Mouse (Mus musculus) MEL (cell line): ENCODE measurements around the gene Olfr1396. TPM values are rescaled to one million over a fixed set of nuclear protein-coding genes. Genes with fewer than 3 reads are reported as not detected.

Source experiments
- DNase-seq: peaks from one replicate; pipeline ENCODE4 v3.0.0; 2011; ENCODE audit warnings: low read depth, low spot score
- H3K27ac ChIP-seq: 2 replicates; pipeline ENCODE4 v1.5.1; 2012; ENCODE audit warnings: low read depth, mild to moderate bottlenecking, control low read depth, low read length, moderate library complexity; ENCODE audit not compliant: control insufficient read depth
- H3K27me3 ChIP-seq, 2 experiments: fragments of 150-350 bp in 1 of 2; sonication (generic) in 1 of 2; 2 replicates each; pipeline ENCODE4 v1.6.1; 2012; ENCODE audit warnings: low read length in 2 of 2, mild to moderate bottlenecking in 2 of 2, improper control_type of control experiment in 1 of 2, moderate library complexity in 1 of 2; ENCODE audit not compliant: insufficient read depth in 2 of 2, control insufficient read depth in 1 of 2
- H3K36me3 ChIP-seq, 2 experiments: 2 replicates each; pipeline ENCODE4 v1.6.1; 2012 to 2014; ENCODE audit warnings: low read length in 2 of 2, improper control_type of control experiment in 1 of 2, inconsistent platforms in 1 of 2, mild to moderate bottlenecking in 1 of 2; ENCODE audit not compliant: insufficient read depth in 2 of 2, control insufficient read depth in 1 of 2
- H3K4me1 ChIP-seq, 2 experiments: fragments of 150-350 bp in 1 of 2; sonication (generic) in 1 of 2; 2 replicates each; pipeline ENCODE4 v1.6.1; 2012; ENCODE audit warnings: low read length in 2 of 2, improper control_type of control experiment in 1 of 2, mild to moderate bottlenecking in 1 of 2; ENCODE audit not compliant: insufficient read depth in 2 of 2, control insufficient read depth in 1 of 2
- H3K4me3 ChIP-seq, 2 experiments: fragments of 150-350 bp in 1 of 2; sonication (generic) in 1 of 2; 2 replicates each; pipeline ENCODE4 v1.5.1; 2012; ENCODE audit warnings: low read depth in 2 of 2, low read length in 2 of 2, mild to moderate bottlenecking in 2 of 2, moderate library complexity in 2 of 2, control low read depth in 1 of 2, improper control_type of control experiment in 1 of 2; ENCODE audit not compliant: control insufficient read depth in 1 of 2, insufficient read depth in 1 of 2
- H3K79me2 ChIP-seq: 2 replicates; pipeline ENCODE4 v1.6.1; 2012; ENCODE audit warnings: mild to moderate bottlenecking, low read length, moderate library complexity; ENCODE audit not compliant: control insufficient read depth, poor library complexity, insufficient read depth
- H3K9ac ChIP-seq: 2 replicates; pipeline ENCODE4 v1.6.1; 2012; ENCODE audit warnings: low read depth, mild to moderate bottlenecking, control low read depth, low read length, moderate library complexity; ENCODE audit not compliant: control insufficient read depth, poor library complexity, severe bottlenecking
- H3K9me3 ChIP-seq: fragments of 150-350 bp; sonication (generic); replicated peaks from 2 replicates; pipeline ENCODE4 v1.6.1; 2012; ENCODE audit warnings: mild to moderate bottlenecking, low read length, improper control_type of control experiment, moderate library complexity; ENCODE audit not compliant: insufficient read depth
- CHD2 ChIP-seq: IDR thresholded peaks from 2 replicates; pipeline ENCODE4 v1.6.1; 2011; ENCODE audit warnings: low read length, improper control_type of control experiment
- ETS1 ChIP-seq: IDR thresholded peaks from 2 replicates; pipeline ENCODE4 v1.6.1; 2012; ENCODE audit warnings: low read depth, mild to moderate bottlenecking, inconsistent platforms, low read length, improper control_type of control experiment, moderate library complexity
- GATA1 ChIP-seq: IDR thresholded peaks from 2 replicates; pipeline ENCODE4 v1.6.1; 2011; ENCODE audit warnings: low read depth, low read length, improper control_type of control experiment
- KAT2A ChIP-seq: conservative IDR thresholded peaks from 2 replicates; pipeline ENCODE4 v1.6.1; 2012; ENCODE audit warnings: low read depth, low read length, improper control_type of control experiment, inconsistent platforms
- MAFK ChIP-seq: IDR thresholded peaks from 2 replicates; pipeline ENCODE4 v1.6.1; 2011; ENCODE audit warnings: low read depth, mild to moderate bottlenecking, low read length, improper control_type of control experiment, borderline replicate concordance
- MAX ChIP-seq: IDR thresholded peaks from 2 replicates; pipeline ENCODE4 v1.6.1; 2011; ENCODE audit warnings: low read length, improper control_type of control experiment
- MAZ ChIP-seq: IDR thresholded peaks from 2 replicates; pipeline ENCODE4 v1.6.1; 2012; ENCODE audit warnings: low read depth, mild to moderate bottlenecking, inconsistent platforms, low read length, improper control_type of control experiment
- MEF2A ChIP-seq: IDR thresholded peaks from 2 replicates; pipeline ENCODE4 v1.6.1; 2014; ENCODE audit warnings: low read depth, mild to moderate bottlenecking, inconsistent platforms, low read length, improper control_type of control experiment; ENCODE audit not compliant: poor library complexity, insufficient replicate concordance, severe bottlenecking; ENCODE audit errors: extremely low read depth
- MYB ChIP-seq: IDR thresholded peaks from 2 replicates; pipeline ENCODE4 v1.6.1; 2011; ENCODE audit warnings: mild to moderate bottlenecking, low read depth, low read length, improper control_type of control experiment
- MYC ChIP-seq: IDR thresholded peaks from 2 replicates; pipeline ENCODE4 v1.6.1; 2011; ENCODE audit warnings: low read depth, mild to moderate bottlenecking, low read length, improper control_type of control experiment, moderate library complexity
- NRF1 ChIP-seq: IDR thresholded peaks from 2 replicates; pipeline ENCODE4 v1.6.1; 2014; ENCODE audit warnings: low read depth, mild to moderate bottlenecking, inconsistent platforms, low read length, improper control_type of control experiment, moderate library complexity; ENCODE audit not compliant: poor library complexity, insufficient read depth, severe bottlenecking
- POLR2AphosphoS2 ChIP-seq: IDR thresholded peaks from 2 replicates; pipeline ENCODE4 v1.6.1; 2011; ENCODE audit warnings: low read length, improper control_type of control experiment
- RAD21 ChIP-seq: IDR thresholded peaks from 2 replicates; pipeline ENCODE4 v1.6.1; 2011; ENCODE audit warnings: mild to moderate bottlenecking, low read depth, low read length, improper control_type of control experiment
- SMC3 ChIP-seq: IDR thresholded peaks from 2 replicates; pipeline ENCODE4 v1.6.1; 2011; ENCODE audit warnings: low read depth, low read length, improper control_type of control experiment
- USF1 ChIP-seq: IDR thresholded peaks from 2 replicates; pipeline ENCODE4 v1.6.1; 2014; ENCODE audit warnings: low read depth, mild to moderate bottlenecking, inconsistent platforms, low read length, improper control_type of control experiment, moderate library complexity
- USF2 ChIP-seq, 2 experiments: IDR thresholded peaks; 2 replicates each; pipeline ENCODE4 v1.6.1; 2011 to 2012; ENCODE audit warnings: improper control_type of control experiment in 2 of 2, low read length in 2 of 2, borderline replicate concordance in 1 of 2, inconsistent platforms in 1 of 2, low read depth in 1 of 2, mild to moderate bottlenecking in 1 of 2; ENCODE audit not compliant: insufficient read depth in 1 of 2
- ZC3H11A ChIP-seq: IDR thresholded peaks from 2 replicates; pipeline ENCODE4 v1.6.1; 2012; ENCODE audit warnings: low read depth, mild to moderate bottlenecking, inconsistent platforms, low read length, improper control_type of control experiment
- ZKSCAN1 ChIP-seq: IDR thresholded peaks from 2 replicates; pipeline ENCODE4 v1.6.1; 2012; ENCODE audit warnings: low read depth, mild to moderate bottlenecking, inconsistent platforms, low read length, improper control_type of control experiment, moderate library complexity
- ZMIZ1 ChIP-seq: IDR thresholded peaks from 2 replicates; pipeline ENCODE4 v1.6.1; 2012; ENCODE audit warnings: low read depth, mild to moderate bottlenecking, inconsistent platforms, low read length, improper control_type of control experiment, moderate library complexity
- ZNF384 ChIP-seq: IDR thresholded peaks from 2 replicates; pipeline ENCODE4 v1.6.1; 2012; ENCODE audit warnings: low read depth, mild to moderate bottlenecking, inconsistent platforms, low read length, improper control_type of control experiment
- polyA plus RNA-seq, 2 experiments: library from polyadenylated mRNA; stranded (reverse) in 1 of 2; unstranded in 1 of 2; fragments of >175 nt in 1 of 2; fragments of >200 nt in 1 of 2; gene quantifications; 2 replicates each; pipeline versions ENCODE4 v1.2.1 to v1.2.4; 2012; ENCODE audit warnings: low replicate concordance in 2 of 2, low read depth in 1 of 2; ENCODE audit not compliant: insufficient read length in 2 of 2, insufficient read depth in 1 of 2, missing spikeins in 1 of 2
- total RNA-seq: library from RNA; depleted of rRNA; stranded (reverse); fragments of 300-350 nt; gene quantifications from 2 replicates; pipeline ENCODE4 v1.2.3, GENCODE M21; 2012

Olfr1396 gene
- total and polyA plus RNA-seq, 3 experiments: 0.06 TPM; not detected in 2

GRCm38 (mm10) chr11:49083808-49084207 is 30.9 kb downstream of the Olfr1396 start (continued):
- TF ChIP-seq NRF1 (no peak), SMC3 (0 out of 2 replicates have a peak, but pooled peaks have one; percentile 5), MYC (peak; percentile 90), ETS1 (peak; percentile 97), MEF2A (peak; percentile 62; the same call in 1 of the 2 replicates), GATA1 (peak; percentile 96), POLR2AphosphoS2 (peak; percentile 92; the same call in 1 of the 2 replicates), KAT2A (peak; percentile 59), MAX (peak; percentile 84), MAZ (peak; percentile 82), MAFK (0 out of 2 replicates have a peak, but pooled peaks have one; percentile 58), ZC3H11A (no peak), ZNF384 (0 out of 2 replicates have a peak, but pooled peaks have one; percentile 20), ZMIZ1 (peak; percentile 89), MYB (peak; percentile 100), RAD21 (no peak), ZKSCAN1 (no peak)

DNA sequence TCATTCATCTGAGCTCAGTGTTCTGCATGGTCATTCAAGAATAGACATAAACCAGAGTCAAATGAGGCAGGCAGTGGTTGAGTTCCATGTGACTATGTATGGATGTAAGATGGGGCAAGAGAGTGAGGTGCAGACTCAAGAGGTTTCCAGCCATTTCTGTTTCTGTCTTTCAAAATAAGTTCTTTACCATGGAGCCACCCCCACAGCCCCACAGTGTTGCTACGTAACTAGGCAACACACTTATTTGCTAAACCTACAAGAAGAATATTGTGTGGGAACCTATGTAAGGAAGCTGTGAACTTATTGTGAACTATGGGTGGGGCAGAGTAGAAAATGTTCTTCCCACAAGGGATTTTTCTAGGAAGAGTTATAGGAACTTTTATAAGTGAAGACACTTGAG is 31.5 kb downstream of the Olfr1396 start:
- H3K36me3 ChIP-seq: peaks cover 0 to 76% of the 10 kb centered on the region in 2 experiments; a peak in 3 of 4 replicates
- H3K4me3 ChIP-seq: peak overlapping the region in 1 of 2 experiments; percentile 3; a peak in 2 of 4 replicates
- H3K9ac ChIP-seq: peak overlapping the region; percentile 55
- H3K79me2 ChIP-seq: peaks cover 21% of the 10 kb centered on the region
- peaks cover 56 to 66% of the 10 kb centered on the region in 2 experiments for H3K4me1 ChIP-seq
- TF ChIP-seq CHD2 (no peak), USF1 (no peak), USF2 (IDR thresholded peaks at IDR 0.05; ENCODE audit: borderline replicate concordance in 1 of 2, insufficient read depth in 1 of 2, low read depth in 1 of 2, low read length in 2 of 2) (0 out of 4 replicates have a peak, but pooled peaks of 1 of the 2 experiments have one; percentile 3), GATA1 (no peak), ZC3H11A (0 out of 2 replicates have a peak, but pooled peaks have one; percentile 8), SMC3 (0 out of 2 replicates have a peak, but pooled peaks have one; percentile 1)
- H3K27ac ChIP-seq: peak overlapping the region; percentile 98
- peak; percentile 74 for DNase-seq
- H3K9me3 ChIP-seq: no peaks in the 10 kb centered on the region
- no peaks in the 10 kb centered on the region for H3K27me3 ChIP-seq
